Mouse (Mus musculus) olfactory bulb, adult 2 months (tissue): ENCODE results near the gene D11Wsu47e. TPM values are rescaled to one million over a fixed set of nuclear protein-coding genes. Genes with fewer than 3 reads are reported as not detected.

Experiments used
- H3K27ac ChIP-seq: fragments of 200-500 bp; 2 replicates; pipeline ENCODE4 v1.5.1; 2012; ENCODE audit warnings: low read depth, low read length; ENCODE audit not compliant: insufficient read depth
- H3K4me1 ChIP-seq: fragments of 200-500 bp; 2 replicates; pipeline ENCODE4 v1.6.1; 2012; ENCODE audit warnings: low read length; ENCODE audit not compliant: control insufficient read depth, insufficient read depth
- H3K4me3 ChIP-seq: fragments of 200-500 bp; 2 replicates; pipeline ENCODE4 v1.5.1; 2012; ENCODE audit warnings: mild to moderate bottlenecking, low read depth, low read length, moderate library complexity; ENCODE audit not compliant: insufficient read depth
- CTCF ChIP-seq: fragments of 200-500 bp; IDR thresholded peaks from 2 replicates; pipeline ENCODE4 v1.5.1; 2012; ENCODE audit warnings: low read depth, mild to moderate bottlenecking, low read length, moderate library complexity; ENCODE audit not compliant: insufficient read depth
- POLR2A ChIP-seq: fragments of 200-500 bp; IDR thresholded peaks from 2 replicates; pipeline ENCODE4 v1.6.1; 2012; ENCODE audit warnings: mild to moderate bottlenecking, low read depth, low read length, moderate library complexity; ENCODE audit not compliant: insufficient read depth
- WGBS: fragments of 180-500 bp; shearing (Covaris S2); methylation state at CpG from one replicate; pipeline ENCODE4 v1.1.7; 2018; 5-methylcytosine and 5-hydroxymethylcytosine counted together
- polyA plus RNA-seq: library from polyadenylated mRNA; stranded (reverse); fragments of >200 nt; gene quantifications from 2 replicates; pipeline ENCODE4 v1.2.4, GENCODE M21; 2012; ENCODE audit warnings: low replicate concordance; ENCODE audit not compliant: missing spikeins, insufficient read depth, insufficient read length

The D11Wsu47e gene
- polyA plus RNA-seq, 1 experiment = not detected

DNA sequence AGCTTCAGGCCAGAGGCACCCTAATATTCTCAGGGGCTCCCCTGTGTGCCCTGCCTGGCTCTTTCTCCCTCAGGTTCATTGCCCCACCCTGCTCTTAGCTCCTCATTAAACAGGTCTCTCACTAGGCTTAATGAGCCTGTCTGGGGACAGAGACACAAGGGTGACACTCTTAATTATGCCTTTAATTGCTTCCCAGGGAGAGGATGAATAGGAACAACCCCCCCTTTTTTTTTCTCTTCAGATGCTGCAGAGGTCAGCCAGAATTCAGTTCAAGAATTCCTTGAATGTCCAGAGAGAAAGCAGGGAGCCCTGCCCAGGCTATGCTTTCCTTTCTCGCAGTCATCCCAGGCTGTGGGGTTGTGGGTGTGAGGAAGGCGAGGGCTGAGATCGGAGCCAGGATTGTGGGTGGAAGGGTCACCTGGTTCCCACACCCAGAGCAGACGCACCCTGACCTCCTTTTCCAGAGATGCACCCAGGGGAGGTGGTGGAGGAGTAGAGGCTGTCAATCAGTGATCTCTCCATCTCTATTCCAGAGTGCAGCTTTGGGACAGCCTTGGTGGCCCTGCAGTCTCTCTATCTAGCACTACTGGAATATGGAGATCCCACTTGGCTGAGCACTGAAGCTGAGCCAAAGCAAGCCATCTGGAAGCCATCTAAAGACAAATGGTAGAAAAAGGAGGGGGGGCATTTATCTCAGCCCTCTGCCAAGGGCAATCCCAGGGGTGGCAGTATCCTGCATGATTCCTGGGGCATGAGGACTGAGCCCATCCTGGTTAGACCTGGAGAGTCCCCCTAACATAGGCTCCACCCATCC is 41.2 kb downstream of the D11Wsu47e start:
- 72% methylated on average over 4 of the region's 4 CpGs for WGBS
- TF ChIP-seq CTCF (no peak), POLR2A (no peak)
- Histone ChIP-seq H3K4me3 (no peak overlapping the region), H3K4me1 (peaks cover 25% of the 10 kb centered on the region), H3K27ac (no peak overlapping the region)

GRCm38 (mm10) chr11:113726994-113727888 is 43.0 kb downstream of the D11Wsu47e start:
- H3K4me3 ChIP-seq = no peak overlapping the region
- no peak overlapping the region for H3K27ac ChIP-seq
- 74% methylated on average over 14 of the region's 14 CpGs for WGBS

DNA sequence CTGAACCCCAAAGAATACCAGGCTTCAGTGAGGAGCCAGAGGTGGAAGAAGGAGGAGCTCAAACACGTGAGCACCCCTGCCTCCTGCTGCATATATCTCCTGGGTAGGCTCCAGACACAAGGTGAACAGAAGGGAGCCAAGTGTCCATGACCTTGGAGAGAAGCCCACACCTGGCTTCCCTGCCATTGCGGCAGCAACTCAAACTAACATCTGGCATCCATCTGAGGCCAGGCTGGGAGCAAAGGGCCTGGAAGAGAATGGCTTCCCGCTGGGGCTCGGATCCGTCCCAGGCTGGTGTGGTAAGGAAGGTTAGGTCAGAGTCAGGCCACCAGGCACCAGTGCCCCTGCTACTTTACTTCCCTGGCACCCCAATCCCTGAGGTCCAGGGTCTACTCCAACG is 43.8 kb downstream of the D11Wsu47e start:
- TF ChIP-seq POLR2A = no peak
- no peak for TF ChIP-seq CTCF
- Histone ChIP-seq H3K4me1 (peaks cover 23% of the 10 kb centered on the region), H3K4me3 (no peak overlapping the region), H3K27ac (no peak overlapping the region)
- 77% methylated on average over 6 of the region's 6 CpGs for WGBS

More at GRCm38 (mm10) chr11:113726994-113727888, 43.0 kb downstream of the D11Wsu47e start:
- TF ChIP-seq CTCF = no peak
- no peak for TF ChIP-seq POLR2A
- H3K4me1 ChIP-seq = peaks cover 24% of the 10 kb centered on the region

- Histone ChIP-seq H3K27ac (no peak overlapping the region), H3K4me1 (peaks cover 31% of the 10 kb centered on the region), H3K4me3 (no peak overlapping the region)
- 83% methylated on average over 21 of the region's 21 CpGs for WGBS
- TF ChIP-seq POLR2A (no peak), CTCF (no peak)
Measured at GRCm38 (mm10) chr11:113729239-113729638, 45.0 kb downstream of the D11Wsu47e start.

DNA sequence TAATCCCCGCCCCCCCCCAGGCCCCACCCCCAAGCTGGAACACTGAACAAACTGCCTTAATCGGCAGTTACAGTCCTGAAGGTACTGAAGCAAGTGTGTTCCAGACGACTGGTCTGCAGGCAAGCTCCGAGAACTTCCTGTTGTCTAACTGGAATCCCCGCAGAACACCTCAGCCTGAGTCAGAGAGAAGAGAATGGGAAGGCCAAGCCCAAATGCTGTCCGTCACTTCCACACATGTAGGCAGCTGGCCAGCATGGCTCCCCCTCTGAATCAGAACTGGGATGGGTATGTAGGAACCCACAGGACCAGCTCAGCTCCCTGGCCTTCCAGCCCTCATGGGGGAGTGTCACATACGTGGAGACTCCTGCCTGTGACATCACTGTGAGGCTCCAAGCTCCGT is 45.7 kb downstream of the D11Wsu47e start:
- WGBS = 70% methylated on average over 8 of the region's 8 CpGs
- Histone ChIP-seq H3K4me1 (peaks cover 33% of the 10 kb centered on the region), H3K27ac (no peak overlapping the region), H3K4me3 (no peak overlapping the region)
- no peak for TF ChIP-seq POLR2A
- no peak for TF ChIP-seq CTCF

DNA sequence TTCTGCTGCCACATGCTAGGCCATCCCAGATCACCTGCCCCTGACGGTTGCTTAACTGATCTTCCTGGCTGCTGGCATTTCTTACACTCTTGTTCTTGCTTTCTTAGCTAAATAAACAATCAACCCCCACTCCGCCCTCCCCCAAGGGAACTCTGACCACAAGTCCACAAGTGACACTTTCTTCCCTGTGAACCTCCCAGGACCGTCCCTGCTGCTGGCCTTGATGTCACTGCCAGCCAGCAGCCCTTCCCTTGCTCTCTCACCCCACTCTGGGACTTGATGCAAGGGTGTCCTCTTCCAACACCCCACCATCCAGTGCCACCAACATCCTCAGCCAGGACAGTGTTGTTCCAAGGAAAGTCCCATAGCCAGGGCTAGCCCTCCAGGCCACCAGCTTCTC is 46.7 kb downstream of the D11Wsu47e start:
- TF ChIP-seq POLR2A = no peak
- no peak for TF ChIP-seq CTCF
- 81% methylated on average over 3 of the region's 3 CpGs for WGBS
- no peak overlapping the region for H3K27ac ChIP-seq
- peaks cover 26% of the 10 kb centered on the region for H3K4me1 ChIP-seq
- no peak overlapping the region for H3K4me3 ChIP-seq

DNA sequence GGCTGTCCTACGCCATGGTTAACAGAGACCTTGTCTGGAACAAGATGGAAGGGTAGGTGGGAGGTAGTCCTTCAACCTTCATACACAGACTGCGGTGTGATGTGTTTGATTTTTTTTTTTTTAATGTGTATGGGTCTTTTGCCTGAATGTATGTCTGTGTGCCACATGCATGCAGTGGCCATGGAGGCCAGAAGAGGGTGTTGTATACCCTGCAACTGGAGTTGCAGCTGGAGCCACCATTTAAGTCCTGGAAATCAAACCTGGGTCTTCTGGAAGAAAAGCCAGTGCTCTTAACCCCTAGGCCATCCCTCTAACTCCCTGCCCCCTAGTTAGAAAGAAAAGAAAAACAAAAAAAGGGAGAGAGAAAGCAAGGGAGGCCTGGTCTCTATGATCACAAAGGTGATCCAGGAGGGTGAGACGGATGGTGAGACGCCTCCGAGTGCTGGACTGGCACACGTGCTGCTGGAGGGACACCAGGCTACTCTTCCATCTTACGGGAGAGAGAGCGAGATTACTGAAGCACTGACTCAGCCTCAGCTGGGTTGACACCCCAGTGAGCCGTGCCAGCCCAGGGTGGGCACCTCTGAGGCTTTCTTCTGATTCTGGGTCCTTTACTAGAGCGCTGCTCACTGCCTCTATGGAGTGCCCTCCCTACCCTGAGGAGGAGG is 47.9 kb downstream of the D11Wsu47e start:
- TF ChIP-seq CTCF (no peak), POLR2A (no peak)
- Histone ChIP-seq H3K4me3 (no peak overlapping the region), H3K4me1 (peaks cover 20% of the 10 kb centered on the region), H3K27ac (no peak overlapping the region)
- WGBS = 80% methylated on average over 10 of the region's 10 CpGs

DNA sequence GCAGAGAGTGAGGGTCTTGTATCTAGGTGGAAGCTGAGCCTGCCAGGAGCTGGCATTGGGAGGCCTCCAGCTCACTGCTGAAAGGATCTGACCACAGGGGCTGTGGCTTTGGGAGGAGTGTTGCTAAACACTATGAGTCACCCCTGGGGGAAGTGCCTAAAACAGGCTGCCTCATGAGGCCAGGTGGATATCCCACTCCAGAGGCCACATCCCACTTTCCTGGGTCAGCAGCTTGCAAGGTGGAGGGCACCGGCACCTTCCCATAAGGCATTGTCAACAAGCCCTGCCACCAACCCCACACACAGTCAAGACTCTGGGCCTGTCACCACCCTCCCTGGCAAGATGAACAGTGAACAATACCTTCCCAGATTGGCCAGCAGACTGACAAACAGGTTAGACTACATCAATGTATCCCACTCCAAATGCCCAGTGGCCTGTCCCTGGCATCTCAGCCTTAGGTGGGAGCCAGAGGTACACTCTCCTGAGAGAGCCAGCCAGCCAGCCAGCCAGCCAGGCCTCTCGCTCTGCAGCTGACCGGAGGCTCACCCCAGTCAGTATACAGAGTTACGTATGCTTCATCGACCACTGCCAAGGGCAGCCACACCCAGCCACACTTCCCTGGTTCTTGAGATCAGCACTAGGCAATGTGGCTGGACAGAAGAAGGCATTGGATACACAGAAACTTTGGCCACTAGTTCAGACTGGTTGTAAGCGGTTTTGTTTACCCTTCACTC is 49.6 kb downstream of the D11Wsu47e start:
- WGBS = 68% methylated on average over 6 of the region's 6 CpGs
- Histone ChIP-seq H3K27ac (no peak overlapping the region), H3K4me3 (no peak overlapping the region), H3K4me1 (peaks cover 18% of the 10 kb centered on the region)
- no peak for TF ChIP-seq POLR2A

GRCm38 (mm10) chr11:113735151-113735550 is 50.9 kb downstream of the D11Wsu47e start:
- 78% methylated on average over 6 of the region's 6 CpGs for WGBS
- no peak overlapping the region for H3K27ac ChIP-seq
- H3K4me1 ChIP-seq = peaks cover 16% of the 10 kb centered on the region
- H3K4me3 ChIP-seq = no peak overlapping the region
- no peak for TF ChIP-seq CTCF
- TF ChIP-seq POLR2A = no peak
